Mouse (Mus musculus): ENCODE results near the gene Coro2a.
A peak's percentile ranks its signal among the peaks of the same experiment; 100 is the strongest.
"Not testable (repeated sequence)": the region's sequence is repeated elsewhere in the genome, so short reads cannot be mapped to it uniquely, and the experiment has no call there.

The Coro2a gene

DNA sequence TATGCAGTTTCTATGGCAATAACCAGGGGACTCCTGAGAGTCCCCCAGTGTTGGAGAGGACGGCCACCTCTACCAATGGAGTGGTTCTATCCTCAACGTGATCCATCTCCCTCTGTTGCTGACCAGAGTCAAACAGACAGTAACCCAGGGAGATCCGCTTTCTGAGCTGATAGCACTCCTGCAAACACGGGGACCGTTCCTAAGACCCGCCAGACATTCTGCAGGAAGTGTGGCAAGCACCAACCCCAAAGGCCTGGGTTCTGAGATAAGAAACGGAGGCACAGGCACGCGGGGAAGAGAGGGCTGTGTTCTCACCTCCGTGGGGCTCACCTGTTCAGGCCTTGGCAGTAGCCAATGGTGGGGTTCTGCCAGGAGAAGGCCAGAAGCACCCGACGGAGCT, 11.6 kb upstream of the Coro2a start:
- DNase-seq (ENCODE audit: low spot score in 2 of 2): no peak

DNA sequence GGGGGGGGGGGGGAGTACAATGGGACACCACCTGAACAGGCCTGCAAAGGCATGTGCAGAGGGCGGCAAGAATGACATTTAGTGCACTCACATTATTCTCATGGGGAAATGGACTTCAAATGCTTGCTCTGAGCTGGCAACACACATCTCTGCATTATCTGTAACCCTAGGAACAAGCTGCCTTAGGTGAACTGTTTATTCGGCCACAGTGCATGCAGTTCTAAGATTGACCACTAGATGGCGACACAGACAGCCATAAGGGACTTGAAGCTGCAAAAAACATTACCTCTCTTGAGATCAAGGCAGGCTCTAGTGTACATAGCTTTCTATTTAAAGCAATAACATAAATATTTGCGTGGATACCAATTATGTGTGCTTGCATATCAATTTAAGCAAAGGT, 9.2 kb upstream of the Coro2a start:
- peak; percentile 66 to 91 for DNase-seq (ENCODE audit: low spot score in 2 of 2)

DNA sequence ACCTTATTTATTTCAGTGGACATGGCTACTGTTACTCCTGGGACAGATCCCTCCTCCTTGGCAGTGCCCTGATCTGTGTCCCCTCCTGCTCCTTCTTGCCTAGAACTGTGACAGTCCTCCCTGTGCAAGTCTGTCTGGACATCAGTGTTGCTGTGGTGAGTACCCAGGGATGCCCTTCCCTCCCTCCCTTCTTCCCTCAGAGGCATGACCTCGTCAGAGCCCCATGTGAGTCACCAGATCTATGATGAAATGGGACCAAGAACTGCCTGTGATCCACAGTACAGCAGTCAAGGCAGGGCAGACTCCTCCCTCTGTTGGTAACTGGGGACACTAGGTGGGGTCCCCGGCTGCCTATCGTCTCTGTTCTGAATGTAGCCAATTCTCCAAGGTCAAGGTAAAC, 5.6 kb upstream of the Coro2a start:
- DNase-seq (ENCODE audit: low spot score in 2 of 2): no peak

DNA sequence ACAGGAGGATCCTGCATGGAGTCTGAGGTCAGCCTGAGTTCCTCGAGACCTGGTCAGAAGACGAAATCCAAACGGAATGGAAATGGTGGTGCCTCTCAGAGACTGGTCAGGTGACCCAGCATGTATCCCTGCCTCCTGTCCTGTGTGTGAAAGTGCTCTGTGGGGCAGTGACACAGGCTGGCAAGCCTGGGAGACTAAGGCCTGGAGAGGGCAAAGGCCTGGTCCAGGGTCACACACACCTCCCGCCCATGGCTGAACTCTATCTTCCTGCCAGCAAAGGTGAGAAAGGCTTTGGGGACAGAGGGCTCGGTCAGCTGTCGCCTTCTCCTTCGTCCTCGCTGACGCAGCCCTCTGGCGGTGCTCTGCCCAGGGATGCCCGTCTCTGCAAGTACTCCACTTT, 3.4 kb upstream of the Coro2a start:
- DNase-seq (ENCODE audit: low spot score in 2 of 2): no peak

DNA sequence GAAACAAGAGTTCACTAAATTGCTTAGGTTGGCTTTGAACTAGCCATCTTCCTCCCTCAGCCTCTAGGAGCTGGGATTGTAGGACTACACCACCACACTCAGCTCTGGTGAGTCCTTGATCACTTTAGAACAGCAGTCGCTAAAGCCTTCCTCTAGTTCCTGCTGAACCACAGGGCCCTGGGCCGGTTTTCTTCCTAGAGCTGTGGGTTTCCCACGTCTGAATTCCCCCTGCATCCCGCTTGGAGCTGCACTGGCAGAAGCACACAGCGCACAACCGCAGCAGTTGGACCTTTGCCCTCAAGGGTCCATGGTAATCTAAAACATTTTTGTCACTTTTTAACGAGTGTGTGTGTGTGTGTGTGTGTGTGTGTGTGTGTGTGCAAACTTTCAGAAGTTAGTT, 702 bp upstream of the Coro2a start:
- DNase-seq (ENCODE audit: low spot score in 2 of 2): peak in 1 of 2 experiments; percentile 55

DNA sequence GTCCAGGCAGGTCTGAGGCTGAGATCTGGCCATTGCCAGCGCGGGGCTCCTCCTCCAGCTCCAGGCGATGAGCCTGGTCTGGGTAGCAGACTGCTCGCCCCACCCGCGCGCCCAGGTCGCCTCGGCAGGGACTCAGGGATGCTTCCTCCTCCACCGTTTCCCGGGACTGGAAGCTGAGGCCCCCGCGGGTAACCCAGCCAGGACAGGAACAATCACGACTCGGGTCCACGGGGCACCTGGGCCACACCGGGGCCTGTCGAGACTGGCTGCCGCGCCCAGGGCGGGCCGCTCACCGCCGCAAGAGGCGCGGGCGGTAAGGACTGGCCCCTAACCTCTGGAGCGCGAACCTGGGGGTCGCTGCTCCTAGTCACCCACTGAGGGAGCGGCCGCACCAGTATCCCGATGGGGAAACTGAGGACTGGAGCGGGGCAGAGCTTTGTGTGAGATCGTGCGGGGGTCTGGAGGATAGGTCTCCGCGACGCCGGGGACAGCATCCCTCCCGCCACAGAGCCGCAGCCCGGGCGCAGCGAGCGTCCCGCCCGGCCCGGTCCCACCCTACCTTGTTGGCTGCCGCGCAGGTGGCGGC, 651 bp downstream of the Coro2a start:
- DNase-seq (ENCODE audit: low spot score in 2 of 2): peak in 1 of 2 experiments; percentile 62

DNA sequence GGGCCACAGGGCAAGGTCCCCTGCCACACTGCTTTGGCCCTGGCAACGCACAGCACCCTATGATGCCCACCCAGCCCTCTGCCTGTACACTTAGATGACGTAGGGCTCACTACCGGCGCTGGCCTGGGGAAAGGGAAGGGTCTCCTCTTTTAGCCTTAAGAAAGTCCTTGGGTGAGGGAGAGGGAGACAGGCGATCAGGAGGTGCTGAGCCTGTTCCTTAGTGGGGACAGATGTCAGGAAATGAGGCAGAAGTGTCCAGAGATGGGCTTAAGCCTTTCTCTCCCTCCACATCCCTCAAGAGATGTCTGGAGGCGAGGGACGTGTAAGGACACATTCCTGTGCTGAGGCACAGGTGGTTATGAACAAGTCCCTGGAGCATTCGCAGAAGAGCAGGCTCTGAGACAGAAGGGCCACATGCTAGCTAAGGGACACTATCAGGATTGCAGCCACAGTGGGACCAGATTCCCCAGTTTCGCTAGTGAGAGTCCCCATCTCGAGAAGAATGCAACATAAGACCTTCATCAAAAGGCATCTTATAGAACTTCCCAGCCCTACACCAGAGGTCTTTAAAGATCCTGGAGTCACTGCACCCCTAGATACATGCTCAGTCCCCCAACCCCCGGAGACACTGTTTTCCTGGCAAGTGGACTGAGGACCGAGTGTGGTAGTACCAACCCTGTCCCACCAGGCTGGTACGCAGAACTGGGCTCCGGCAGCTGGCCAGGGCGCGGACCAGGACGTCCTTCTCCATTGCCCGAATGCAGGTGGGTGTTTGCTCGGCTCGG, 1.3 kb downstream of the Coro2a start:
- peak in 1 of 2 experiments; percentile 53 for DNase-seq (ENCODE audit: low spot score in 2 of 2)

DNA sequence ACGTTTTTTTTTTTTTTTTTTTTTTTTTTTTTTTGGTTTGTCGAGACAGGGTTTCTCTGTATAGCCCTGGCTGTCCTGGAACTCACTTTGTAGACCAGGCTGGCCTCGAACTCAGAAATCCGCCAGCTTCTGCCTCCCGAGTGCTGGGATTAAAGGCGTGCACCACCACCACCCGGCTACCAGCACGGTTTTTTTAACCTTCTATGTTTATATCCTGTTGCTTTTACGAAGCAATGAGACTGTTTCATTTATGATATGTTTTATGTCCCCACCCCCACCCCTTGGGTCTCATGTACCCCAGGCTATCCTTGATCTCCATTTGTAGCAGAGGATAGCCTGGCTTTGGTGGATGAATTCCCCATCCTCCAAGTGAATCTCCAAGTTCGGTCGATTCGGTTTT, 2.4 kb downstream of the Coro2a start:
- not testable (repeated sequence) for DNase-seq (ENCODE audit: low spot score in 2 of 2)

DNA sequence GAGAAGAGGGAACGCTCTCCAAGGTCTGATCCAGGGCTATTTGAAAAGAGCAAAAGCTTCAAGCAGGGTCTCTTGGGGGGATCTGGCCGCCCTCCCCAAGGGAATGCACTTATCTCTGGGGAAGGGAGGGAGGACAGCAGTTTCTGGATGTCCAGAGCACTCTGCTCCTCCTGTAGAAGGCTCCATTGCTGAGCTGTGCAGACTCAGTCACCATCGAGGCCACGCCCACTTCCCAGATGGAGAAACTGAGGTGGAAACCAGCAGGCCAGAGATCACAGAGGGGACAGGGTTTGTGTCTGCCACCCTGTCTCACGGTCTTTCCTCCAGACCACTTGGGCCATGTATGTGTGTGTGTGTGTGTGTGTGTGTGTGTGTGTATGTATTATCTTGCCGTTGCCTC, 3.0 kb downstream of the Coro2a start:
- DNase-seq (ENCODE audit: low spot score in 2 of 2): peak in 1 of 2 experiments; percentile 55

DNA sequence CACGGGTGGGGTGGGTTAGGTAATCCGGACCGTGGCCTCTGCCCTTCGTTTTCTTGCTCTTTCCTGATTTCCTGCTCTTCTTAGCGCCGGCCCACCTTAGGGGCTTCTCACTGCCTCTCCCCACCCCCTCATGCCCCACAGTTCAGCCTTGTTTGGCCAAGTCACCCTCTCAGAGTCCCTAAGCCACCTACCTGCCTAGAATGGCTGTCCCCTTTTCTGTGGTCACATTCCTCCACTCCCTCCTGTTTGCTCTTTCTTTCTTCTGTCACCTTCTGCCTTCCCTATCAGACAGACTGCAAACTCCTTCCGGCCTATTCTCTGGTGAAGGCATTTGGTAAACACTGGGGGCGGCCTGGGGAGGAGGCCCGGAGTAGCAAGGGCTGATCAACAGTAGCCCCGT, 3.9 kb downstream of the Coro2a start:
- peak in 1 of 2 experiments; percentile 50 for DNase-seq (ENCODE audit: low spot score in 2 of 2)

DNA sequence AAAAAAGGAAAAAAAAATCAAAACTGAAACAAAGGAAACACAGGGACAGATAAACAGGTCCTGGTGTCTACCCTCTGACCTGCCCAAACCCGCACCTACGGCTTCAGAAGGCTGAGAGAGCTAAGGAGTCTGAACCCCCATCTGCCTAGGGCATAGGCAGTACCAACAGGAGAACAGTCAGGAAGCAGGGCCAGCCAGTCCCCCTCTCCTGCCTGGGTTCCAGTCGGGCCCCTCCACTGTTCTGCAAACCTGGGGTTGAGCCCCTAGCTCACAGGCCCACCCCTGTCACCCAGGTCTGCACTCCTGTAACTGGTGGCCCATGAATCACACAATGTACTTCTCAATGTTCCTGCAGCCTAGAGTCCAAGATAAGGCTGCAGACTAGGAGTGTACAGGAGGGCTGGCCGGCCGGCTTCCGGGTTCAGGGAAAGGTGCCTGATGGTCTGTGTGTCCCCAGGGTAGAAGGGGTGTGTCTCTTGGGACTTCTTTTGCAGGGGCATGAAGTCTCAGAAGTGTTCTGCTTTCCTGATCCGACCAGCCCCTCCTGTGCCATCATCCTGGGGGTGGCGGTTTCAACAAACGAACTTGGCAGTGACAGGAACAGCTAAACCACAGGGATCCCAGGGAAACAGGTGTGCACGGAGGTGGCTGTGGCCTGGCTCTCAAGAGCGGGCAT, 4.6 kb downstream of the Coro2a start:
- peak in 1 of 2 experiments; percentile 55 for DNase-seq (ENCODE audit: low spot score in 2 of 2)

DNA sequence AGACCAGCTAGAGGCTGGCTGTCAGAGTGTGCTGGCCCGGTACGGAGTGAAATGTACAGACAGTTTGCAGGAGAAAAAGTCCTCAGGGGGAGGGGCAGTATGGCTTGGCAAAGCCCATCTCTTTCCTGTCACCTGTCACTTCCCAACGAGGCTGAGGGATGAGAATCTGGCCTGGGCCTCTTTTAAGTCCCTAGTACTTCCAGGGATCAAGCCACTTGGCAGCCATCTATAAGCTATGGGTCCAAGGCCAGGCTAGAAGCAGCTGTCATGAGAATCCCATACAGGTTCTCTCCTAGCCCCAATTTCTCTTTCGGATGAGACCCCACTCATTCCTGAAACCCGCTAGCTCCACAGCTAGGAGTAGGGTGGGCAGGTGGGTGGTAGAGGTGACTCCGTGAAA, 5.6 kb downstream of the Coro2a start:
- DNase-seq (ENCODE audit: low spot score in 2 of 2): peak in 1 of 2 experiments; percentile 50

DNA sequence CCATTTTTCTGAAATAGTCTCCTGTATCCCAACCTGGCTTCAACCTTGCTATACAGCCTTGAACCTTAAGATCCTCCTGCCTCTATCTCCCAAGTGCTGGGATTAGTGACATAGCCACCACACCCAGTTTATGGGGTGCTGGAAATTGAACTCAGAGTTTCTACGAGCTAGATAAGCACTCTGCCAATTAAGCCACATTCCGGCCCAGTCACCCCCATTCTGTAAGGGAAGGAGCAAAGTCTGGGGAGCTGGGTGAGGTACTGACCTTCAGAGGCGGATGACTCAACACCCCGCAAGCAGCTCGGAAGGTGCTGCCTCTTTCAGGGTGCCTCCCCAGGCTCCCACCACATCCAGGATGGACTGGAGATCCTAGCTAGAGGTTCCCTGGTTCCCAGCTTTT, 7.9 kb downstream of the Coro2a start:
- peak; percentile 10 to 50 for DNase-seq (ENCODE audit: low spot score in 2 of 2)

DNA sequence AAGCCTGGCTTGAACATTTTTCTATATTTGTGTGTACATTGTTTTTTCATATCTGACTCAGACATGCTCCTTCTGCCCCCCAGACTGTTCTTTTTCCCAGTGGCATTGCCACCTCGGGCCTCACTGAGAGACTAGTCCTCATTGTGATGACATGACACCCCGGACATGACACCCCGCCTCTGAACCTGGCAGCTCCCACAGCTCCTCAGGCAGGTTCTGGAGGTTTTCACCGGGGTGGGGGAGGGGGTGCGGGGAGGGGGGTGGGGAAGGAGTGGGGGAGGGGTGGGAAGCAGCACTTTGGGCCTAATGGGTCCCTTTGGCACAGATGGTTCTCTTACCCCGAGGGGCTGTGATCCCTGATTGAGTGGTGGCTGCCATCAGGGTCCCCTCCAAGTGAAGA, 8.5 kb downstream of the Coro2a start:
- peak in 1 of 2 experiments; percentile 47 for DNase-seq (ENCODE audit: low spot score in 2 of 2)

DNA sequence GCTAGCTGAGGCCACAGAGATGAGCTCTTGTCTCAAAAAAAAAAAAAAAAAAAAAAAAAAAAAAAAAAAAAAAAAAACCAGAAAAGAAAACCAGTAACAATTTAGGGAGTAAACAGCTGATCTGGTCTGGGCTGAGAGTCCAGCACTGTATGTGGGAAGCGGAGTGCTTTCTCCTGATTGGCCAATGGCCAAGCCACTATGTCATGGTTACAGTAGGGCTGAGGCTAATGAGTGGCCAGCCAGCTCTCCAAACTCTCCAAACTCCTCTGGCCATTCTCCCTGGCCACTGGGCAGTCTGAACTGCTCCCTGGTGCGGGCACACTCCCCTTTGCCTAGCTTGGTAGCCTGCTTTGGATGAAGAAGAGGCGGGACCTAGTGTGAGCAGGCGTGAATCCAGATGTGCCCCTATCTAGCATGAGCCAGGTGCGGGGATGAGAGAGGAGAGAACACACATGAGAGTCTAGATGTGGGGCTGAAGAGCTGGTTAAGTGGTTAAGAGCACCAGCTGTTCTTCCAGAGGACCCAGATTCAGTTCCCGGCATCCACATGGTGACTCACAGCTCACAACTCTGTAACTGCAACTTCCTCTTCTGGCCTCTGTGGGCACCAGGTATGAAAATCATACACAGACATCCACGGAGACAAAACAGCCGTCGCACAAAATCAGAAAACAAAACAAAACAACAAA, 10.0 kb downstream of the Coro2a start:
- peak; percentile 29 to 59 for DNase-seq (ENCODE audit: low spot score in 2 of 2)

DNA sequence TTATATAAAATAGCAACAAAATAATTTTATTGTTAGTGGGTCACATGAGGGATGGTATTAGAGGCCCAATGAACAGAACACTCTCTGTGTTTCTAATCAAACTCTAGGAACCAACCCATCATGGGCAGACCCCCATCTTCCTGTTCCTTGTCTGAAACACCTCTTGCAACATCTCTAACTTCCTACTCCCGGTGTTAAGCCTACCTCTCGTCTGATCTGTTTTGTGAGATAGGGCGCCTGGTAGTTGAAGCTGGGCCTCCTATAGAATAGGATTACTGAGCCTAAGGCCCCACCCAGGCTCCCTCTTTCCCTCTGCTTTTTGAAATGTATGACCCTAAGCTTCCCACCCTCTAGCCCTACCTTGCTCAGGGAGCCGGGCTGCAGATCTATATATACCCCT, 11.2 kb downstream of the Coro2a start:
- peak in 1 of 2 experiments; percentile 12 for DNase-seq (ENCODE audit: low spot score in 2 of 2)

DNA sequence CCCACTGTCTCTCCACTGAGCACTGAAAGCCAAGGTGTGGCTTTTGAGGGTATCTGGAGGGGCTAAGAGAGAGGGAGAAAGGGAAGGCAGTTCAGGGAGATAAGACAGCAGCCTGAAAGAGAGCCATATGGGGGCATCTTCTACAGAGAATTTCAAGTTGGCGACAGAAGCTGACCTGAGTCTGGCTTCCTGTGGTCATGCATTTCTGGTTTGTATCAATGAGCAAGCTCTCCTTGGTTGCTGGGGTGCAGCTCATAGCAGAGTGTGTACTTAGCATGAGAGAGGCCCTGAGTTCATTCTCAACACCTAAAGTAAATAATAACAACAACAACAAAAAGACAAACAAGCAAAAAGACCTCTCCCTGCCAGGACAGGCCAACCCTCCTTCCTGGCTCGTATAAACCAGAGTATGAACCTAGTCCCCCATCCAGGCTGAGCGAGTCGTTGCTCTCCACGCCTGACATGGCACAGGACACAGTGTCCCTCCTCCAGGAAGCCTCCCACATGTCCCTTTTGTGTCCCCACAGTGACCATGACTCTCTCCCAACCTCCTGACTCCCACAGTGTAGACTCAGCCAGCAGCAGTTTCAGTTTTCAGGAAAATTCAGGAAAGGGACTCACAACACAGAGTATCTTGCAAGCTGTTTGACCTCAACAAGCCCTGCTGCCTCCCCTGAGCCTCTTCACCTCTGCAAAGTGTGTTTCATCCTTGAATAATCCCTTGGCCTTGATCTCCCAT, 11.9 kb downstream of the Coro2a start:
- DNase-seq (ENCODE audit: low spot score in 2 of 2): peak in 1 of 2 experiments; percentile 17

DNA sequence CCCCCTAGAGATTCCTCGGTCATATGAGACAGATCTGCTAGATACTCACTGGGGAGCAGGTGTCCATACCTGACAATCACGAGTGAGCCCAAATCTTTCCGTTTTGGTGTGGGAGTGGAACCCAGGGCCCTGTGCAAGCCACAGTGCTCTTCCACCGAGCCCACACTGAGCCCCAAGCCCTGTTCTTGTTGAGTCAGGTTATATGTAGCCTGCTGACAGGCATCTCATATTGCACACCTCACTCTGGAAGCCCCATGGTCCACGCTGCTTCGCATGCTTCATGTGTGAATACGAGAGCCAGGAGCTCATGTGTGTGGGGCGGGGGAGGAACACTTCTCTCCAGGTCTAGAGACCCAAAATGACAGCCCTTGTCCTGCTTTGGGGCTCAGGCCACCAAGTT, 12.9 kb downstream of the Coro2a start:
- no peak for DNase-seq (ENCODE audit: low spot score in 2 of 2)

DNA sequence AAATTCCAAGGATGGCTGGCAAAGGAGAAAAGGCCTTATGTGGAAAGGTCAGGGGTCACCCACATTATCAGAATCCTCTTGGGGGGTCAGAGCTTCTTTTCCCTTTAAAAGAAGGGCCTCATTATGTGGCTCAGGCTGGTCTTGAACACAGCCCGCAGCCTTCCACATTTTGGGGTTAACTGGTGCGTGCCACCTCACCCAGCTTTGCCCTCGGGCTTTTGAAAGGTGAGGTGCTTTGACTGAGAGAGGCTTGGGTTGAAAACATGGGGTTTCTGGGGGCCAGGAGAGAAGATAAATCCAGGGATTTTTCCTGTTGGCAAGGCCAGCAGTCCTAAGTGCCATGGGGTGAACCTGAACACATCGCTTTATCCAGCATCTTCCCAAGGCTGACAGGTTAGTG, 15.5 kb downstream of the Coro2a start:
- DNase-seq (ENCODE audit: low spot score in 2 of 2): peak; percentile 15 to 54

DNA sequence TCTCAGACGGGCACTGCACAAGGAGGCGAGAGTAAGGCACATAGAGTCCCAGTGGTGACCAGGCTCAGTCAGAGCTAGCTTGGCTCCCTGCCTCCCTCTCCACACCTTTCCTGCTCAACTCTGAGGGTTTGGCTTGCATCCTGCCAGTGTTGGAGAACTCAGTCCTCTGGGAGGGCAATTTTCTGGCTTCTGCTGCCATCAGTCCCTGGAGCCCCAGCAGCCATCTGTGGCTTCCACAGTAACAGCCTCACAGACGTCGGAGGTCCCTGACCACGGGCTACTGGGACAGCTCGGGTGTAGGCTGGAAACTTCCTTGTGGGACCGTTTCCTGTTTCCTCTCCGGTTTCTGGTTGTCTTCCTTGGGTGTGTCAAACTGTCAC, 16.2 kb downstream of the Coro2a start:
- peak in 1 of 2 experiments; percentile 56 for DNase-seq (ENCODE audit: low spot score in 2 of 2)

DNA sequence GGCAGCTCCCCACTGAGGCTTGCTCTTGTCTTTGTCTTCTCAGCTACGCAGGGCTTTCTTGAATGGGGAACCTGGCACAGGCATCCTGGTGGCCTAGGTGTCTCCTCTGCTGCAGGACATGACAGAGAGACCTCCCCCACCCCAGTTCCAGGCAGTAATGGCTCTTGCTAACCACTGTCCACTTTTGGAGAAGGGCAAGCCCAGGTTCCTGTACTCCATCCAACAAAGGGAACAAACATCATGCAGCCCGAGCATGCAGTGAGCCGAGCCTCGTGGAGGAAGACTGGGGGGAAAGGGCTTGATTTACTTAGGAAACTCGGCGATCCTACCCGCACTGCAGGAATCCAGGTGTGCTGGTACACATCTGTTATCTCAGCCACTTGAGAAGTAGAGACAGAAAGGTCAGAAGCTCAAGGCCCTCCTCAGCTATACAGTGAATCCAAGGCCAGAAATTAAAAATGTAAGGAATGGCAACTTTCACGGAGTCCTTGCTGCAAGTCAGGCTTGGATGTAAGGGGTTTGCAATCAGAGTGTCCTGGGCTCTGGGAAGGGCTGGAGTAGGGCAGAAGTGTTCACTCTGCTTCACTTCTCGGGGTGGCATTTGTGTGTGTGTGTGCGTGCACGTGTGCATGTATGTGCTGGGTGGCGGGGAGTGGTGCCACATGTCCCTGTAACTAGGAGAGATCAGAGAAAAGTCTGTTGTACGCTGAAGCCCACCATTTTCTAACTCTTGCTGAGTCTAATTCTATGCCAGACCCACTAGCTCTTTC, 16.8 kb downstream of the Coro2a start:
- peak in 1 of 2 experiments; percentile 49 for DNase-seq (ENCODE audit: low spot score in 2 of 2)

All from urinary bladder, postnatal 4 days (tissue).